Mouse (Mus musculus): ENCODE results near the gene Dpf1. TPM values are rescaled to one million over a fixed set of nuclear protein-coding genes. Genes with fewer than 3 reads are reported as not detected.
A peak's percentile ranks its signal among the peaks of the same experiment; 100 is the strongest.

Dpf1 gene
- polyA plus RNA-seq, 1 experiment from 2014 or later = 24.8 TPM

DNA sequence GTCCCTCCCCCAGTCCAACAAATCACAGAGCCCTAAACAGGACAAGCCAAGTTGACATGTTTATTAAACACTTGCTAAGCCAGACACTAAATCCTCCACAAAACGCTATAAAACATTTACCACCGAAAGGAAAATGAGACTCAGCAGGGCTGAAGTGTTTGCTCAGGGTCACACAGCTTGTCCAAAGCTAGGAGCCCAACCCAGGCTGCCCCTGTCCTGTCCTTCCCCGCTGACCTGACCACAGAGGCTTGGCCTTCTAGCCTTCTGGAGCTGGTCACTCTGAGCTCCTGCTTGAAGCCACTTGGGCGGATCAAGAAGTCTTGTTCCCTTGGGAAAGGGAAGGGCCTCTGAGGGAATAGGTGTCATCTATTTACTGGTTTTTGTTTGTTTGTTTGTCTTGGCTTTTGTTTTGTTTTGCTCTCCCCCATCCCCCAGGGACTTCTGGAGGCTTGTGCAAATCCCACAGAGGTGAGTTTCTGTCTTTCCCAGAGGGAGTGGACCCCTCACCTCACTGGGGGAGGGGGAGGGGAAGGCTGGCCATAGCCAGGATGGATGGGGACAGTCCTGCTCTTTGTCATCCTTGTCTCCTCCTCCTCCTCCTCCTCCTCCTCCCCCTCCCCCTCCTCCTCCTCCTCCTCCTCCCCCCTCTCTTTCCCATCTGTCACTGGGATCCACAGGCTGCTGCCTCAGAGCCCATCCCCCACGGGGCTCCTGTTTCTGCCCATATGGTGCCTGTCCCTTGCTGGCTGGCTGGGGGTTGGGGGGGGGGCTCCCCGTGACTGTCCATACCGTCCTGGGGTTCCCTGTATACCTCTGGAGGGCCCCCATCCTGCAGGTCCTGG is 11.9 kb upstream of the Dpf1 start:
- 23% methylated on average over 7 of the region's 7 CpGs for WGBS
- Histone ChIP-seq H3K27ac (replicated peaks) (peak overlapping the region; percentile 68), H3K27me3 (replicated peaks; ENCODE audit: low read depth, poor library complexity, severe bottlenecking) (peaks cover 49% of the 10 kb centered on the region), H3K9me3 (no peaks in the 10 kb centered on the region), H3K4me1 (peaks cover 59% of the 10 kb centered on the region), H3K36me3 (replicated peaks) (no peaks in the 10 kb centered on the region), H3K4me3 (peak overlapping the region; percentile 36)
- peak; percentile 63 for DNase-seq (ENCODE audit: low spot score)

GRCm38 (mm10) chr7:29292458-29293098 is 11.2 kb upstream of the Dpf1 start:
- Histone ChIP-seq H3K4me3 (peak overlapping the region; percentile 35), H3K4me1 (peaks cover 59% of the 10 kb centered on the region), H3K9me3 (no peaks in the 10 kb centered on the region), H3K27me3 (replicated peaks; ENCODE audit: low read depth, poor library complexity, severe bottlenecking) (peaks cover 43% of the 10 kb centered on the region), H3K36me3 (replicated peaks) (no peaks in the 10 kb centered on the region), H3K27ac (replicated peaks) (peak overlapping the region; percentile 68)
- 22% methylated on average over 8 of the region's 8 CpGs for WGBS
- DNase-seq (ENCODE audit: low spot score) = no peak

DNA sequence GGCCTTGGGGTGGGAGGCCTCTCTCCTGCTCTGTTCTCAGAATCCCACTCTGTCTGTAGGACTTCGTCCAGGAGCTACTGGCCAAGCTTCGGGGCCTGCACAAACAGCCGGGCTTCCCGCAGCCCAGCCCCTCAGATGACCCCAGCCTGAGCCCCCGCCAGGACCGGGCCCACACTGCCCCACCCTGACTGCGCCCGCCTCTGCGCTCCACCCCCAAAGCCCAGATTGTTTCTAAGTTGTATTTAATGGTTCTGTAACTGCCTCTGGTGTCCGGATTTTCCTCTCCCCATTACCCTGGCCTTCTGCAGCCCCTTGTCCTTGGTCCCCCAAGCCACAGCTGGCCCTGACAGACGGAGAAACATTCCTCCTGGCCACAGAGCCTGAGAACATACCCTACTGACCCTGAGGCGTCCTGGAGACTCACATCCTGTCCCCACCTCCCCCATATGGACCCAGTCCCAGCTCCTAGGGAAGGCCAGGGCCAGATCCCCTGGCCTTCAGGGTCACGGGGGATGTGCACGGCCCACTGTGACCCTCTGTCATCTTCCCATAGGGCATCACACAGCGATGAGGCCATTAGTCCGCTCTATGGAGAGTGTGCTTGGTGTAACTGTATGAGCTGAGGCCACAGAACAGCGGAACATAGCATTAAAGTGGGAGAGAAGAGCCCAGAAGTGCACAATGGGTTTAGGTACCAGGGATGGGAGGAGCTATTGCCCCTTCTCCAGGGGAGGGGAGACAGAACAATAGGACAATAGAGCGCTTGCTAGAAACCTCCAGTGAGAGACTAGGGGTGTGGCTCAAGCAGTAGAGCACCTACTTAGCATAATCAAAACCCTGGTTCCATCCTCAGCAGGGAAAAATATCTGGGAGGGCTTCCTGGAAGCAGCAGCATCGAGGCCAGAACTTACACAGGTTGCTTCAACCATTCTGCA is 10.4 kb upstream of the Dpf1 start:
- 21% methylated on average over 19 of the region's 19 CpGs for WGBS
- Histone ChIP-seq H3K27me3 (replicated peaks; ENCODE audit: low read depth, poor library complexity, severe bottlenecking) (peaks cover 34% of the 10 kb centered on the region), H3K4me3 (0 out of 2 replicates have a peak overlapping the region, but pooled peaks have one; percentile 19), H3K4me1 (peaks cover 58% of the 10 kb centered on the region), H3K36me3 (replicated peaks) (no peaks in the 10 kb centered on the region), H3K9me3 (no peaks in the 10 kb centered on the region), H3K27ac (replicated peaks) (peak overlapping the region; percentile 68)
- DNase-seq (ENCODE audit: low spot score) = peak; percentile 24

DNA sequence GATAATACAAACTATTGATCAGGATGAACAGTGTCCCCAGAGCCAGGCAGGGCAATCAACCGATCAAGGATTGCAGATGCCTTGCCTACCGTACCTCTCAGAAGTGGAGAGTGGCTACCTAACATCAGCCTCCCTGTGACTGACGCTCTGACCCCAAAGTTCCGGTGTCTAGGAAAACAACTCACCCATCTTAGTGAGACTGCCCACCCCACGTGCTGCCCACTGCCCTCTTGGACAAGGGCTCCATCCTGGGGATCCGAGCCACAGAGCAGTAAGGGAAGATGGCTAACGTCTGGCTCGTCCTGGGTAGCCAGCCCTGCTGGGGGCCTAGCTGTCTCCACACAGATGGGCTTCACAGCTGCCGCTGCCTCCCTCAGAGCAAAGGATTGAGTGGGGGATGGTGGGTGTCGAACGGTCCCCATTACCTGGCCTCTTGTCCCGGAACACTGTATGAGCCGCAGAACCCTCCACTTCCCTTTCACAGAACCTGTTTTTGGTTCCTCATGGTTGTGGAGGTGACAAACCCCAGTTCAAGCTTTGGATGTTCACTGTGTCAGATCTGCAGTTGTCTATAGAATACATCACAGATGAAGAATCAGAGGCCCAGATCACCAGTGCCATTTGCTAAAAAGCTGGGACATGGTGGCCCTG is 9.5 kb upstream of the Dpf1 start:
- Histone ChIP-seq H3K36me3 (replicated peaks) (no peaks in the 10 kb centered on the region), H3K27ac (replicated peaks) (peak overlapping the region; percentile 14; the same call in 1 of the 2 replicates), H3K4me3 (0 out of 2 replicates have a peak overlapping the region, but pooled peaks have one; percentile 9), H3K9me3 (no peaks in the 10 kb centered on the region), H3K4me1 (peaks cover 50% of the 10 kb centered on the region), H3K27me3 (replicated peaks; ENCODE audit: low read depth, poor library complexity, severe bottlenecking) (peaks cover 28% of the 10 kb centered on the region)
- DNase-seq (ENCODE audit: low spot score) = no peak
- 69% methylated on average over 13 of the region's 13 CpGs for WGBS

GRCm38 (mm10) chr7:29295861-29296647 is 7.7 kb upstream of the Dpf1 start:
- no peaks in the 10 kb centered on the region for H3K36me3 ChIP-seq (replicated peaks)
- H3K9me3 ChIP-seq = no peaks in the 10 kb centered on the region
- WGBS = 84% methylated on average over 24 of the region's 24 CpGs
- no peak overlapping the region for H3K4me3 ChIP-seq
- H3K27me3 ChIP-seq (replicated peaks; ENCODE audit: low read depth, poor library complexity, severe bottlenecking) = peaks cover 10% of the 10 kb centered on the region
- H3K27ac ChIP-seq (replicated peaks) = no peak overlapping the region
- DNase-seq (ENCODE audit: low spot score) = no peak
- peaks cover 34% of the 10 kb centered on the region for H3K4me1 ChIP-seq

GRCm38 (mm10) chr7:29296998-29297397 is 6.8 kb upstream of the Dpf1 start:
- Histone ChIP-seq H3K27ac (replicated peaks) (no peak overlapping the region), H3K4me3 (0 out of 2 replicates have a peak overlapping the region, but pooled peaks have one; percentile 6), H3K9me3 (no peaks in the 10 kb centered on the region), H3K4me1 (peaks cover 27% of the 10 kb centered on the region), H3K36me3 (replicated peaks) (no peaks in the 10 kb centered on the region), H3K27me3 (replicated peaks; ENCODE audit: low read depth, poor library complexity, severe bottlenecking) (peaks cover 11% of the 10 kb centered on the region; the same call in 1 of the 2 replicates)
- DNase-seq (ENCODE audit: low spot score) = peak; percentile 74
- 9% methylated on average over 10 of the region's 10 CpGs for WGBS

- Histone ChIP-seq H3K27ac (replicated peaks) (peak overlapping the region; percentile 69; the same call in 1 of the 2 replicates), H3K9me3 (no peaks in the 10 kb centered on the region), H3K4me3 (peak overlapping the region; percentile 42), H3K4me1 (peaks cover 31% of the 10 kb centered on the region), H3K36me3 (replicated peaks) (no peaks in the 10 kb centered on the region), H3K27me3 (replicated peaks; ENCODE audit: low read depth, poor library complexity, severe bottlenecking) (peaks cover 36% of the 10 kb centered on the region)
- DNase-seq (ENCODE audit: low spot score) = peak; percentile 81
- 1% methylated on average over 7 of the region's 7 CpGs for WGBS
These were observed 2.6 kb upstream of the Dpf1 start for GRCm38 (mm10) chr7:29301127-29301566.

DNA sequence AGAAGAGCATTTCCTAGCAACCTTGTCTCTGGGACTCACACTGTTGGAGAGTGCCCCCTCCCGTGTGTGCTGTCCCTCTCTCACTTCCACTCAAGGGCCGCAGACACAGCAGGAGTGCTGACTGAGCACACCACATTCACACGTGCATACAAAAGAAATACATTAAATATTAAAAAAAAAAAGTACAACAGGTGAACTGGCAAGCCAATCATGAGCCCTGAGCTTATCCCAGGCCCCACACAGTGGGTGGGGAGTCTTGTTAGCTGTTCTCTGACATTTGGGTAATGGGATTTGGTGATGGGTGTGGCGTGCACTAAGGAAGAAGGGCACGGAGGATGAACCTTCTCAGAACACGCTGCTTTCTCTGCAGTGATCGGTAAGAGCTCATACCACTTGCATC is 1.1 kb upstream of the Dpf1 start:
- no peak for DNase-seq (ENCODE audit: low spot score)
- WGBS = 67% methylated on average over 7 of the region's 7 CpGs
- Histone ChIP-seq H3K27ac (replicated peaks) (no peak overlapping the region), H3K4me1 (peaks cover 46% of the 10 kb centered on the region), H3K9me3 (no peaks in the 10 kb centered on the region), H3K27me3 (replicated peaks; ENCODE audit: low read depth, poor library complexity, severe bottlenecking) (peaks cover 45% of the 10 kb centered on the region), H3K4me3 (no peak overlapping the region), H3K36me3 (replicated peaks) (no peaks in the 10 kb centered on the region)

GRCm38 (mm10) chr7:29304463-29305262 is 912 bp downstream of the Dpf1 start:
- peak overlapping the region; percentile 75 for H3K4me3 ChIP-seq
- H3K9me3 ChIP-seq = no peaks in the 10 kb centered on the region
- H3K4me1 ChIP-seq = peaks cover 67% of the 10 kb centered on the region
- peaks cover 63% of the 10 kb centered on the region for H3K27me3 ChIP-seq (replicated peaks; ENCODE audit: low read depth, poor library complexity, severe bottlenecking)
- under 1% methylated on average over 48 of the region's 48 CpGs for WGBS
- peak; percentile 73 for DNase-seq (ENCODE audit: low spot score)
- peak overlapping the region; percentile 86 for H3K27ac ChIP-seq (replicated peaks)
- no peaks in the 10 kb centered on the region for H3K36me3 ChIP-seq (replicated peaks)

GRCm38 (mm10) chr7:29305263-29305988 is 1.7 kb downstream of the Dpf1 start:
- Histone ChIP-seq H3K4me1 (peaks cover 69% of the 10 kb centered on the region), H3K36me3 (replicated peaks) (no peaks in the 10 kb centered on the region), H3K27ac (replicated peaks) (peak overlapping the region; percentile 86), H3K9me3 (no peaks in the 10 kb centered on the region), H3K27me3 (replicated peaks; ENCODE audit: low read depth, poor library complexity, severe bottlenecking) (peaks cover 70% of the 10 kb centered on the region), H3K4me3 (peak overlapping the region; percentile 75)
- DNase-seq (ENCODE audit: low spot score) = peak; percentile 22
- WGBS = 16% methylated on average over 9 of the region's 9 CpGs
